Mouse (Mus musculus): Measurements from ENCODE around the gene Nucks1.

DNA sequence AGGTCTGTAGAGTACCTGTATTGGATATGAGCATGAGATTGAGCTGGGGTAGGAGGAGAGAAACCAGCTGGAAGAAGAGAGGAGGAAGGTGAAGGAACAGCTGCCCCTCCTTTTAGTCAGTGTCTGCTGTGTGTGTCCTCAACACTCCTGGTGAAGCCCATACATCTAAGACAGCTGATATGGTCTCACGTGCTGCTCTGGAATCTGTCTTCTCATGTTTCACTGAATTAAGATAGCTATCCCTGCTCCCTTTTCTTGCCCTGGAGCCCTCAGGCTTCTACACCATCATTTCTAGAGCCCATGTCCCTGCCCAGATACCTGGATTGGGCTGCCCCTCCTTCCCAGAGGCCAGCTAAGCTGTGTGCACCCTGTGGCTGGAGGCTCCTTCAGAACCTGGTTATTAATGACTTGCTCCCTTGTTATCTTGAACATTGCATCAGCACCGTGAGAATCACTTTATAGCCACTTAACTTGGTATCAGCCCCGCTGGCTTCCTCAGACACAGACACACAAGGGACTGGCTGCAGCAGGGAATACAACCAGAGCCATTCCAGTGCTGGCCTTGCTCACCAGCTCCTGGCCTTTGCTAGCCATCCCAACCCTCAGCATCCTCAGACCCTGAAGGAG is 44.9 kb downstream of the Nucks1 start:
- no peak for TF ChIP-seq CTCF (IDR thresholded peaks at IDR 0.05; ENCODE audit: extremely low read depth, insufficient read depth, insufficient read length, insufficient replicate concordance)
- no peak for TF ChIP-seq POLR2A (IDR thresholded peaks at IDR 0.05; ENCODE audit: low read depth, low read length)
